Mouse (Mus musculus): ENCODE results near the gene Prpf40b. TPM values are rescaled to one million over a fixed set of nuclear protein-coding genes. Genes with fewer than 3 reads are reported as not detected.

Prpf40b gene
- polyA plus RNA-seq, 1 experiment from 2014 or later, result 37.4 TPM

- Histone ChIP-seq H3K4me3 (ENCODE audit: low read depth, low read length) (peak overlapping the region; percentile 60), H3K4me1 (ENCODE audit: control insufficient read depth, insufficient read depth, low read length) (0 out of 2 replicates have a peak, but pooled peaks cover 7% of the 10 kb centered on the region), H3K4me2 (peak overlapping the region; percentile 65), H3K9me3 (replicated peaks; ENCODE audit: control insufficient read depth, low read length) (no peaks in the 10 kb centered on the region), H3K9ac (ENCODE audit: low read depth, low read length) (no peak overlapping the region), H3K27ac (ENCODE audit: low read depth, low read length) (no peak overlapping the region), H3K36me3 (ENCODE audit: control insufficient read depth, insufficient read depth, low read length) (no peaks in the 10 kb centered on the region), H3K27me3 (ENCODE audit: control insufficient read depth, insufficient read depth, low read length) (no peaks in the 10 kb centered on the region)
- WGBS (ENCODE audit: insufficient replicate concordance), result 37% methylated on average over 5 of the region's 5 CpGs
- ATAC-seq (replicated peaks; ENCODE audit: insufficient number of reproducible peaks, low FRiP score, low TSS enrichment), result no peak
Measured at GRCm38 (mm10) chr15:99296213-99296612, 1.3 kb downstream of the Prpf40b start.

GRCm38 (mm10) chr15:99307476-99307875, 12.6 kb downstream of the Prpf40b start:
- H3K36me3 ChIP-seq (ENCODE audit: control insufficient read depth, insufficient read depth, low read length), result peaks cover 39% of the 10 kb centered on the region
- no peaks in the 10 kb centered on the region for H3K4me1 ChIP-seq (ENCODE audit: control insufficient read depth, insufficient read depth, low read length)
- WGBS (ENCODE audit: insufficient replicate concordance), result 77% methylated on average over 9 of the region's 9 CpGs
- no peak overlapping the region for H3K9ac ChIP-seq (ENCODE audit: low read depth, low read length)
- H3K4me3 ChIP-seq (ENCODE audit: low read depth, low read length), result no peak overlapping the region
- no peak for ATAC-seq (replicated peaks; ENCODE audit: insufficient number of reproducible peaks, low FRiP score, low TSS enrichment)
- H3K27me3 ChIP-seq (ENCODE audit: control insufficient read depth, insufficient read depth, low read length), result no peaks in the 10 kb centered on the region
- no peak overlapping the region for H3K27ac ChIP-seq (ENCODE audit: low read depth, low read length)
- no peaks in the 10 kb centered on the region for H3K9me3 ChIP-seq (replicated peaks; ENCODE audit: control insufficient read depth, low read length)
- H3K4me2 ChIP-seq, result no peak overlapping the region

GRCm38 (mm10) chr15:99309549-99309948, 14.7 kb downstream of the Prpf40b start:
- Histone ChIP-seq H3K27ac (ENCODE audit: low read depth, low read length) (no peak overlapping the region), H3K4me2 (no peak overlapping the region), H3K36me3 (ENCODE audit: control insufficient read depth, insufficient read depth, low read length) (peaks cover 41% of the 10 kb centered on the region), H3K4me1 (ENCODE audit: control insufficient read depth, insufficient read depth, low read length) (no peaks in the 10 kb centered on the region), H3K9me3 (replicated peaks; ENCODE audit: control insufficient read depth, low read length) (no peaks in the 10 kb centered on the region), H3K27me3 (ENCODE audit: control insufficient read depth, insufficient read depth, low read length) (no peaks in the 10 kb centered on the region), H3K4me3 (ENCODE audit: low read depth, low read length) (no peak overlapping the region), H3K9ac (ENCODE audit: low read depth, low read length) (no peak overlapping the region)
- WGBS (ENCODE audit: insufficient replicate concordance), result 81% methylated on average over 9 of the region's 9 CpGs
- ATAC-seq (replicated peaks; ENCODE audit: insufficient number of reproducible peaks, low FRiP score, low TSS enrichment), result no peak

GRCm38 (mm10) chr15:99310617-99311016, 15.7 kb downstream of the Prpf40b start:
- no peak overlapping the region for H3K9ac ChIP-seq (ENCODE audit: low read depth, low read length)
- H3K9me3 ChIP-seq (replicated peaks; ENCODE audit: control insufficient read depth, low read length), result no peaks in the 10 kb centered on the region
- no peaks in the 10 kb centered on the region for H3K27me3 ChIP-seq (ENCODE audit: control insufficient read depth, insufficient read depth, low read length)
- H3K36me3 ChIP-seq (ENCODE audit: control insufficient read depth, insufficient read depth, low read length), result peaks cover 40% of the 10 kb centered on the region
- WGBS (ENCODE audit: insufficient replicate concordance), result 89% methylated on average over 5 of the region's 5 CpGs
- no peak overlapping the region for H3K4me3 ChIP-seq (ENCODE audit: low read depth, low read length)
- H3K27ac ChIP-seq (ENCODE audit: low read depth, low read length), result no peak overlapping the region
- no peaks in the 10 kb centered on the region for H3K4me1 ChIP-seq (ENCODE audit: control insufficient read depth, insufficient read depth, low read length)
- H3K4me2 ChIP-seq, result no peak overlapping the region
- no peak for ATAC-seq (replicated peaks; ENCODE audit: insufficient number of reproducible peaks, low FRiP score, low TSS enrichment)

GRCm38 (mm10) chr15:99314891-99315290, 20.0 kb downstream of the Prpf40b start:
- Histone ChIP-seq H3K36me3 (ENCODE audit: control insufficient read depth, insufficient read depth, low read length) (peaks cover 39% of the 10 kb centered on the region), H3K27me3 (ENCODE audit: control insufficient read depth, insufficient read depth, low read length) (no peaks in the 10 kb centered on the region), H3K4me3 (ENCODE audit: low read depth, low read length) (no peak overlapping the region), H3K4me1 (ENCODE audit: control insufficient read depth, insufficient read depth, low read length) (no peaks in the 10 kb centered on the region), H3K4me2 (no peak overlapping the region), H3K9me3 (replicated peaks; ENCODE audit: control insufficient read depth, low read length) (no peaks in the 10 kb centered on the region), H3K27ac (ENCODE audit: low read depth, low read length) (0 out of 2 replicates have a peak overlapping the region, but pooled peaks have one; percentile 3), H3K9ac (ENCODE audit: low read depth, low read length) (no peak overlapping the region)
- WGBS (ENCODE audit: insufficient replicate concordance), result 89% methylated on average over 16 of the region's 16 CpGs
- no peak for ATAC-seq (replicated peaks; ENCODE audit: insufficient number of reproducible peaks, low FRiP score, low TSS enrichment)

GRCm38 (mm10) chr15:99316314-99317266, 21.7 kb downstream of the Prpf40b start:
- WGBS (ENCODE audit: insufficient replicate concordance), result 76% methylated on average over 16 of the region's 16 CpGs
- ATAC-seq (replicated peaks; ENCODE audit: insufficient number of reproducible peaks, low FRiP score, low TSS enrichment), result peak; percentile 40; the same call in 1 of the 2 replicates
- no peak overlapping the region for H3K4me3 ChIP-seq (ENCODE audit: low read depth, low read length)
- H3K4me1 ChIP-seq (ENCODE audit: control insufficient read depth, insufficient read depth, low read length), result no peaks in the 10 kb centered on the region
- no peak overlapping the region for H3K9ac ChIP-seq (ENCODE audit: low read depth, low read length)
- H3K27me3 ChIP-seq (ENCODE audit: control insufficient read depth, insufficient read depth, low read length), result no peaks in the 10 kb centered on the region
- H3K9me3 ChIP-seq (replicated peaks; ENCODE audit: control insufficient read depth, low read length), result no peaks in the 10 kb centered on the region
- H3K4me2 ChIP-seq, result no peak overlapping the region
- H3K36me3 ChIP-seq (ENCODE audit: control insufficient read depth, insufficient read depth, low read length), result peaks cover 33% of the 10 kb centered on the region
- peak overlapping the region; percentile 67; the same call in 1 of the 2 replicates for H3K27ac ChIP-seq (ENCODE audit: low read depth, low read length)

- Histone ChIP-seq H3K9ac (ENCODE audit: low read depth, low read length) (no peak overlapping the region; the same call in 1 of the 2 replicates), H3K4me1 (ENCODE audit: control insufficient read depth, insufficient read depth, low read length) (no peaks in the 10 kb centered on the region), H3K27ac (ENCODE audit: low read depth, low read length) (peak overlapping the region; percentile 67), H3K4me3 (ENCODE audit: low read depth, low read length) (no peak overlapping the region), H3K4me2 (no peak overlapping the region), H3K27me3 (ENCODE audit: control insufficient read depth, insufficient read depth, low read length) (no peaks in the 10 kb centered on the region), H3K36me3 (ENCODE audit: control insufficient read depth, insufficient read depth, low read length) (peaks cover 34% of the 10 kb centered on the region), H3K9me3 (replicated peaks; ENCODE audit: control insufficient read depth, low read length) (no peaks in the 10 kb centered on the region)
- ATAC-seq (replicated peaks; ENCODE audit: insufficient number of reproducible peaks, low FRiP score, low TSS enrichment), result no peak
- 56% methylated on average over 2 of the region's 2 CpGs for WGBS (ENCODE audit: insufficient replicate concordance)
Measured at GRCm38 (mm10) chr15:99317267-99317651, 22.4 kb downstream of the Prpf40b start.

- H3K9me3 ChIP-seq (replicated peaks; ENCODE audit: control insufficient read depth, low read length), result no peaks in the 10 kb centered on the region
- no peak overlapping the region for H3K4me2 ChIP-seq
- no peak for ATAC-seq (replicated peaks; ENCODE audit: insufficient number of reproducible peaks, low FRiP score, low TSS enrichment)
- H3K4me1 ChIP-seq (ENCODE audit: control insufficient read depth, insufficient read depth, low read length), result no peaks in the 10 kb centered on the region
- H3K27me3 ChIP-seq (ENCODE audit: control insufficient read depth, insufficient read depth, low read length), result no peaks in the 10 kb centered on the region
- H3K27ac ChIP-seq (ENCODE audit: low read depth, low read length), result peak overlapping the region; percentile 67
- H3K4me3 ChIP-seq (ENCODE audit: low read depth, low read length), result no peak overlapping the region
- WGBS (ENCODE audit: insufficient replicate concordance), result 86% methylated on average over 6 of the region's 6 CpGs
- peaks cover 32% of the 10 kb centered on the region for H3K36me3 ChIP-seq (ENCODE audit: control insufficient read depth, insufficient read depth, low read length)
- H3K9ac ChIP-seq (ENCODE audit: low read depth, low read length), result no peak overlapping the region
Measured at GRCm38 (mm10) chr15:99318071-99318470, 23.2 kb downstream of the Prpf40b start.

All from heart, embryonic 11.5 days (tissue).